Mouse (Mus musculus) bone marrow, adult 2 months (tissue): Measurements from ENCODE around the gene Sgsm3.

Experiments
- CTCF ChIP-seq: fragments of 200-500 bp; IDR thresholded peaks from 2 replicates; pipeline ENCODE4 v1.5.1; 2011; ENCODE audit warnings: low read length, control low read depth; ENCODE audit not compliant: control insufficient read depth, insufficient read depth
- POLR2A ChIP-seq: fragments of 200-500 bp; IDR thresholded peaks from 2 replicates; pipeline ENCODE4 v1.6.1; 2011; ENCODE audit warnings: low read depth, mild to moderate bottlenecking, control low read depth, low read length, borderline replicate concordance; ENCODE audit not compliant: control insufficient read depth

DNA sequence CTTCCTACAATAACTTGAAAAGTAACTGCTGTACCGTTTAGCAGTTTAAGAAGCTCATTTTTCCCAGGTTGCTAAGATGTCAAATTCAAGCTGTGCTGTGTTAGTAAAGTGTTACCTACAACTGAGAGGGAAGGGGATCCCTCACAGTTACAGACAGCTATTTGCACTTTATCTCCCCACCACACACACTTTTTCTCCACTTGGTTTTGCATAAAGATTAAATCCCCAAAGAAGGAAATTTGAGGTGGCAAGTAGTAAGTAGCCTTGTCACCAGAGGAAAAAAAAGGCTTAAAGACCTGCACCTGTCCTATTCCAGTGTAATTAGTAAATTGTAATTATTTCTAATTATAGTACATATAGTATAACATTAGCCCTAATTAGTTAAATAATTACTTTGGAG lies 19.5 kb downstream of the Sgsm3 start:
- TF ChIP-seq CTCF (no peak), POLR2A (no peak)
